Mouse (Mus musculus) B cell, adult (primary cell): ENCODE results near the gene Zfp954. TPM values are rescaled to one million over a fixed set of nuclear protein-coding genes. Genes with fewer than 3 reads are reported as not detected.

Source experiments
- total RNA-seq: library from RNA; stranded (reverse); gene quantifications from 4 replicates; pipeline ENCODE4 v1.2.4, GENCODE M21; 2023; ENCODE audit not compliant: inconsistent age

The Zfp954 gene
- 19.3 to 25.2 TPM (median 22.6 TPM) in 4 replicates for total RNA-seq

DNA sequence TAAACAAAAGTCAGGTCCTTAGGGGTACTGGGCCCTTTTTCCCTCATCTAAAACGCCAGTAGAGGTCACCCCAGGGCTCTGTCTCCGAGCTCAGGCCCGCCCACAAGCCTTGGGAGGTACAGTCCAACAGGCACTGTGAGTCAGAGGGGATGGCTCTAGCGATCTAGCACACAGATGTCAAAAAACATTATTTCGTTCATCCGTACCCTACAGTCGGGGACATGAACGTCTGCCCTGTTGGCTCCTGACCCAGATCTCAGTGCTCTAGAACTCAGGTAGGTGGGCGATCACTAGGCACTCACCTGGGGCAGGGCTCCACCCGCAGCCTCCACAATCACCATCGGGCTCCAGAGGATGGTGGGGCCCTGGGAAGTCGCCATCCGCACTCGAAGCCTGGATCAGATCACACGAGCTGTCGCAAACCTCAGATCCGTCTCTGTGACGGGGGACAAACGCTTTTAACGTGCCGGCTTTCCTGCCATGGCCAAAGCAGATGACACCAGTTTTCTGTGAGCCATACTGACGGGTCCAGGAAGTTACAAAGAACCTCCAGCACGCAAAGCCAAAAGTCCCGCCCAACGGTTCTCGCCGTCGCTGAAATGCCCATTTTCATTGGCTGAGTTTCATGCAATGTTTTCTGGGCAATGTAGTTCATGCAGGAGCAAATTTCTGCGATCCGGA is at the start of gene Zfp954:
Gene Zfp954, minus strand, starts transcription at position 568 of the 681 bp plus-strand sequence.

GRCm38 (mm10) chr7:7136379-7136866 is 15.1 kb upstream of the Zfp954 start, which contains the start of gene Zfp773:
Zfp773 (minus strand) TSS chr7:7136755.

Other genes with a start within 250 kb of the Zfp954 start
- gene Aurkc, start 126.2 kb downstream of the Zfp954 start, total RNA-seq: 1.00 TPM in 1 of 4 replicates, not detected in the others
- 1.3 to 1.7 TPM (median 1.5 TPM) in 4 replicates for gene Zfp773, start 15.3 kb upstream of the Zfp954 start, total RNA-seq
- 1.6 to 3.0 TPM (median 2.1 TPM) in 4 replicates for gene Zfp418, start 49.8 kb upstream of the Zfp954 start, total RNA-seq
- gene Zfp772, start 88.5 kb upstream of the Zfp954 start, total RNA-seq: 1.8 to 2.7 TPM (median 2.2 TPM) in 4 replicates
- 0.48 to 0.67 TPM in 2 of 4 replicates, not detected in the others for gene Vmn2r29, start 125.8 kb upstream of the Zfp954 start, total RNA-seq
- 0.48 to 1.6 TPM (median 0.60 TPM) in 3 of 4 replicates, not detected in the other for gene Gm45844, start 156.8 kb upstream of the Zfp954 start, total RNA-seq
- gene Clcn4, start 179.4 kb upstream of the Zfp954 start, total RNA-seq: 48.8 to 55.6 TPM (median 52.2 TPM) in 4 replicates
- 0.15 TPM in 1 of 4 replicates, not detected in the others for gene Vmn2r30, start 216.1 kb upstream of the Zfp954 start, total RNA-seq